Mouse (Mus musculus) adrenal gland, postnatal 0 days (tissue): ENCODE data around the gene Naa38. TPM values are rescaled to one million over a fixed set of nuclear protein-coding genes. Genes with fewer than 3 reads are reported as not detected.

Experiments used
- polyA plus RNA-seq: library from polyadenylated mRNA; unstranded; fragments of >200 nt; fragmentation: Nextera tagmentation; extraction: Ambion mirVana; gene quantifications from 2 replicates; pipeline ENCODE4 v1.2.1, GENCODE M21; 2015

Naa38 gene
- polyA plus RNA-seq: 338 and 498 TPM in 2 replicates

DNA sequence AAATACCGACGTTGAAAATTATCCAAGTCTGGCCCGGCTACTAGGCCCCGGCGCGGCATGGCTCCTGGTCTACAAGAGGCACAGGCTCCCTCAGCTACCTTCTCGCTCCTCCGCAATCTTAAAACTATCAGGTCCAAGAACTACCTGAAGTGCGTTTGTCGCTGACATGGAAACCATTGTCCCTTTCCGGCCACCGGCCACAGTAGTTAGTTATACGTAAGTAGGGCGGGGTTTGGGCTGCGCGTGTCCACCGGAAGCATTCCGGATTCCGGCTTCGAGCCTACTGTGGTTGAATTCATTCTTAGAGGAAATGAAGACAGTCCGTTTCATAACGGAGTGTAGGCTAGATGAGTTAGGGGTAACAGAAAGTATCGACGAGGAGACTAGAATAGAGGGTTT is at the start of gene Naa38, which contains the start of gene Cyb5d1:
TSS of gene Naa38 (plus strand) at position 253 of the 399 bp plus-strand sequence.
TSS of gene Cyb5d1 (minus strand) at position 397 of the 399 bp plus-strand sequence.

DNA sequence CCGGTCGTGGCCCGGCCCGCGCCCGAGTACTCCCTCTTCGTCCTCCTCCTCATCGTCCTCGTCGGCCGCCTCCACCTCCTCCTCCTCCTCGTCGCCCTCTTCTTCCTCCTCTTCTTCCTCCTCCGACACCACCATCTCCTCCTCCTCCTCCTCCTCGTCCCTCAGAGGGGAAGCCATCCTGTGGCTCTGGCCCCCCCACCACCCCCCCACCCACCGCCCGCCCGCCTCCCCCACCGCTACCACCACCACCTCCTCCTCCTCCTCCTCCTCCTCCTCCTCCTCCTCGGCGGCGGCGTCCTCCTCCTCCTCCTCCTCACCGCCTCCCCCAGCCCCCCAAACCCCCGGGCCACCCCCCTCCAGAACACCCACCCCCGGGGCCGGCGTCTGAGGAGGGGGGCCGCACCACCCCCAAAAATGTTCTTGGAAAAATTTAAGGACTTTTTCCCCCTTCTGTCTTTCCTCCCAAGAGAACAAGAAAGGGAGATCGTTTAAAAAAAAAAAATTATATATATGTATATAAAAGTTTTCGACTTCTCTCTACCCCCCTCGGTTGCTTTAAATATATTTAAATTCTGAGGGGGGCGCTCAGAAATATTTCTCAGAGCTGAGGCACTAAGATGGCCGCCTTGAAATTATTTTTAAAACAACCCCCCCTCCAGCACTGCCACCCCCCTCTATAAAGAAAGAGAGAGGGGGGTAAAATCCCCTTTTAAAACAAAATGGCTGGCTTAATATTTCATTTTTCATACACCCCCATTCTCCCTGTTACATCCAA is 25.9 kb upstream of the Naa38 start, which contains the start of gene Chd3:
TSS of gene Chd3 (minus strand) at position 192 of the 775 bp plus-strand sequence.

DNA sequence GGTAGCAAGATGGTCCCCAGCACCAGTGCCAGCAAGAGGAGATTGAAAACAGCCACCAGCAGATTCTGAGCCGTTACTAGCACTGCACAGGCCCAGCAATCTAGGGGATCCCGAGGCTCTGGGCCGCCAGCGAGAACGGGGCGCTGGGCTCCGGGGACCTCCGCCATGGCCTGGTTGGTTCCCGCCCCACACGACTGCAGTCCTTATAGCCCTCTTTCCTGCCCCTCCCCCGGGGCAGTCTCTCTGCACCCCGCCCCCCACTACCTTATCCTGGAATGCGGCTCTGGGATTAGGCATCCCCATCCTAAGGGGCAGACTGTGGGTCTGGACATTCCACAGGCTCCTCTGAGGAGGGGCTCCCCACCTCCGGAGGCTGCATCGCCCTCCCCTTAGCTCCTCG is 2.8 kb downstream of the Naa38 start, which contains the start of gene Tmem88:
TSS of gene Tmem88 (minus strand) at position 176 of the 400 bp plus-strand sequence.

DNA sequence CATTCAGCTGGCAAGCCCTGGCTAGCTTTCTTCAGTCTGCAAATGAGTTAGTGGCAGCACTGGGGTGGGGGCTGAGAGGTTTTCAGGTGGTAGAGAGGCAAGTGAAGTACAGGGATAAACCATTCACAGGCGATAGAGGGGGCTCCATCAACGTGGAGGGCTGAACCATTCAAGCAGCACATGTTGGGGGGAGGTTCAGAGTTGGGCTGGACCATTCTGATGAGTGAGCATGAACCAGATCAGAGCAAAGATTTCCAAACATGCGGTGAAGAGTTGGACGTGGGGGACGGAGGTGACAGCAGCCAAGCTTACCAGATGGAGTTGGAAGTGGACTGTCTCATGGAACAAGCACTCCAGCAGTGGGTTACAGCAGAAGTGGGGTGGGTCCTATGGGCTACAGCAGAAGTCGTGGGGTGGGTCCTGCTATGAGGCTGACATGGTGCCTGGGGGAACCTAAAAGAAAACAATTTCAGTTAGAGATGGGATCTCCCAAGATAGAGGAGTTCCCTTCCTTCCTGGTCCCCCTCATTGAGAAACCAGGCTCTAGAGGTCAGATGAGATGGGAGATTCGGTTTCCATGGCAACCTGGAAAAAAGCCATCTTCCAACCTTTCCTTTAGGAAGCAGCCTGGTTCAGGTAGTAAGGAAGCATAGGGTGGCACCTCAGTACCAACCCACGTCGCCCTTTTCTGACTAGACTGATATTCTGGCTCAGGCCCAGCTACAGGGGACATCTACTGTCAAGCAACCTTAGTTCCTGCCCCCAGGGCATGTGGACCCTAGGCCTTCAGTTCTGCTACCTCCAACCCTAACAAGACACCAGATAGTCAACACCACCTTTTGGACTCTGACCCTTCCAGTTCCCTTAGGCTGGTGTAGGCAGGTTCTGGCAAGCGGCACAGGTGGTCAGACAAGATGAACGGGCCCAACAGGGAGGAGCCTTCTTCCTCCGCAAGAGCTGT is 18.2 kb downstream of the Naa38 start, which contains the start of gene Kdm6b:
TSS of gene Kdm6b (minus strand) at position 455 of the 961 bp plus-strand sequence.

Other genes with a start within 250 kb of the Naa38 start
- gene Alox12b, start 238.5 kb upstream of the Naa38 start, polyA plus RNA-seq: 0.77 TPM in 1 of 2 replicates, not detected in the other
- gene Alox8, start 197.6 kb upstream of the Naa38 start, polyA plus RNA-seq: 0.08 TPM in 1 of 2 replicates, not detected in the other
- 0.20 and 0.26 TPM in 2 replicates for gene Gucy2e, start 158.5 kb upstream of the Naa38 start, polyA plus RNA-seq
- 6.9 and 7.3 TPM in 2 replicates for gene Cntrob, start 71.7 kb upstream of the Naa38 start, polyA plus RNA-seq
- gene Trappc1, start 71.5 kb upstream of the Naa38 start, polyA plus RNA-seq: 156 and 165 TPM in 2 replicates
- gene Kcnab3, start 69.2 kb upstream of the Naa38 start, polyA plus RNA-seq: 2.1 and 3.4 TPM in 2 replicates
- 11.8 and 19.2 TPM in 2 replicates for gene Rnf227, start 55.0 kb upstream of the Naa38 start, polyA plus RNA-seq
- gene Chd3, start 26.1 kb upstream of the Naa38 start, polyA plus RNA-seq: 20.4 and 27.7 TPM in 2 replicates
- gene Cyb5d1, start 144 bp downstream of the Naa38 start, polyA plus RNA-seq: 16.4 and 21.0 TPM in 2 replicates
- gene Tmem88, start 2.7 kb downstream of the Naa38 start, polyA plus RNA-seq: 36.4 and 44.7 TPM in 2 replicates
- 13.8 and 14.7 TPM in 2 replicates for gene Kdm6b, start 18.2 kb downstream of the Naa38 start, polyA plus RNA-seq
- gene Dnah2, start 153.6 kb downstream of the Naa38 start, polyA plus RNA-seq: 0.30 and 1.3 TPM in 2 replicates
- gene Efnb3, start 164.7 kb downstream of the Naa38 start, polyA plus RNA-seq: 9.0 and 17.2 TPM in 2 replicates
- gene Wrap53, start 184.8 kb downstream of the Naa38 start, polyA plus RNA-seq: 10.6 and 11.8 TPM in 2 replicates
- 50.4 and 67.8 TPM in 2 replicates for gene Trp53, start 184.9 kb downstream of the Naa38 start, polyA plus RNA-seq
- gene Atp1b2, start 210.5 kb downstream of the Naa38 start, polyA plus RNA-seq: 25.4 and 32.3 TPM in 2 replicates
- gene Shbg, start 222.4 kb downstream of the Naa38 start, polyA plus RNA-seq: 0.14 TPM in 1 of 2 replicates, not detected in the other
- gene Sat2, start 226.5 kb downstream of the Naa38 start, polyA plus RNA-seq: 41.0 and 44.3 TPM in 2 replicates
- gene Fxr2, start 237.5 kb downstream of the Naa38 start, polyA plus RNA-seq: 17.0 and 23.2 TPM in 2 replicates